Mouse (Mus musculus) liver, embryonic 13.5 days (tissue): ENCODE results near the gene Minar1. TPM values are rescaled to one million over a fixed set of nuclear protein-coding genes. Genes with fewer than 3 reads are reported as not detected.
A peak's percentile ranks its signal among the peaks of the same experiment; 100 is the strongest.

Experiments used
- ATAC-seq: fragments of 200-750 bp; cut with Nextera tagmentation; 2 replicates; pipeline ENCODE4 v1.8.0; 2017; ENCODE audit warnings: low read depth, mild to moderate bottlenecking, moderate number of reproducible peaks, moderate library complexity
- DNase-seq: peaks from one replicate; pipeline ENCODE4 v3.0.0; 2022
- H3K27ac ChIP-seq: fragments of 300-500 bp; sonication (generic); 2 replicates; pipeline ENCODE4 v1.5.1; 2015; ENCODE audit warnings: moderate library complexity, mild to moderate bottlenecking, inconsistent platforms
- H3K27me3 ChIP-seq: fragments of 300-500 bp; sonication (generic); 2 replicates; pipeline ENCODE4 v1.6.1; 2015; ENCODE audit warnings: mild to moderate bottlenecking, inconsistent platforms
- H3K36me3 ChIP-seq: fragments of 300-500 bp; sonication (generic); 2 replicates; pipeline ENCODE4 v1.6.1; 2015; ENCODE audit warnings: mild to moderate bottlenecking, inconsistent platforms
- H3K4me1 ChIP-seq: fragments of 300-500 bp; sonication (generic); replicated peaks from 2 replicates; pipeline ENCODE4 v1.6.1; 2015; ENCODE audit warnings: inconsistent platforms
- H3K4me2 ChIP-seq: fragments of 300-500 bp; sonication (generic); 2 replicates; pipeline ENCODE4 v1.6.1; 2015; ENCODE audit warnings: inconsistent platforms, mild to moderate bottlenecking, moderate library complexity
- H3K4me3 ChIP-seq: fragments of 300-500 bp; sonication (generic); replicated peaks from 2 replicates; pipeline ENCODE4 v1.5.1; 2015; ENCODE audit warnings: mild to moderate bottlenecking, inconsistent platforms
- H3K9ac ChIP-seq: fragments of 300-500 bp; sonication (generic); 2 replicates; pipeline ENCODE4 v1.6.1; 2015; ENCODE audit warnings: mild to moderate bottlenecking, inconsistent platforms
- H3K9me3 ChIP-seq: fragments of 300-500 bp; sonication (generic); replicated peaks from 2 replicates; pipeline ENCODE4 v1.6.1; 2016; ENCODE audit warnings: inconsistent platforms
- WGBS: fragments of 180-500 bp; shearing (Covaris S2); methylation state at CpG from one replicate; pipeline ENCODE4 v1.1.7; 2015; ENCODE audit not compliant: insufficient replicate concordance; 5-methylcytosine and 5-hydroxymethylcytosine counted together
- polyA plus RNA-seq: library from polyadenylated mRNA; unstranded; fragments of >200 nt; fragmentation: Nextera tagmentation; extraction: Ambion mirVana; gene quantifications from 2 replicates; pipeline ENCODE4 v1.2.1, GENCODE M21; 2015

Minar1 gene
- not detected in 2 replicates for polyA plus RNA-seq

GRCm38 (mm10) chr9:89623006-89623760 is at the start of gene Minar1:
TSS of gene Minar1 (minus strand) at chr9:89623125.
- 2% methylated on average over 27 of the region's 27 CpGs for WGBS
- Histone ChIP-seq H3K9me3 (no peaks in the 10 kb centered on the region), H3K4me2 (peak within 1 kb of the TSS; percentile 46), H3K36me3 (no peaks in the 10 kb centered on the region), H3K27ac (no peak within 1 kb of the TSS), H3K9ac (no peak within 1 kb of the TSS), H3K27me3 (peaks cover 32% of the 10 kb centered on the region), H3K4me3 (peak within 1 kb of the TSS; percentile 35), H3K4me1 (no peaks in the 10 kb centered on the region)
- no peak for DNase-seq
- no peak for ATAC-seq

- Histone ChIP-seq H3K9me3 (no peaks in the 10 kb centered on the region), H3K27me3 (no peaks in the 10 kb centered on the region), H3K4me3 (no peak overlapping the region), H3K36me3 (no peaks in the 10 kb centered on the region), H3K27ac (no peak overlapping the region), H3K4me2 (no peak overlapping the region), H3K9ac (no peak overlapping the region), H3K4me1 (no peaks in the 10 kb centered on the region)
- WGBS, result 52% methylated on average over 4 of the region's 4 CpGs
- no peak for ATAC-seq
- DNase-seq, result no peak
Observed at GRCm38 (mm10) chr9:89669878-89670277, 47.0 kb upstream of the Minar1 start.

- Histone ChIP-seq H3K36me3 (no peaks in the 10 kb centered on the region), H3K4me3 (no peak overlapping the region), H3K27me3 (no peaks in the 10 kb centered on the region), H3K9me3 (no peaks in the 10 kb centered on the region), H3K9ac (no peak overlapping the region), H3K27ac (no peak overlapping the region), H3K4me2 (no peak overlapping the region), H3K4me1 (no peaks in the 10 kb centered on the region)
- ATAC-seq, result no peak
- DNase-seq, result no peak
- WGBS, result 39% methylated on average over 4 of the region's 4 CpGs
Observed at GRCm38 (mm10) chr9:89667306-89667942, 44.5 kb upstream of the Minar1 start.

GRCm38 (mm10) chr9:89650913-89651312 is 28.0 kb upstream of the Minar1 start:
- no peak overlapping the region for H3K9ac ChIP-seq
- DNase-seq (no peak), ATAC-seq (no peak)
- H3K36me3 ChIP-seq, result no peaks in the 10 kb centered on the region
- no peak overlapping the region for H3K4me2 ChIP-seq
- H3K4me3 ChIP-seq, result no peak overlapping the region
- no peaks in the 10 kb centered on the region for H3K9me3 ChIP-seq
- WGBS, result 71% methylated on average over 6 of the region's 6 CpGs
- H3K27ac ChIP-seq, result no peak overlapping the region
- no peaks in the 10 kb centered on the region for H3K4me1 ChIP-seq
- no peaks in the 10 kb centered on the region for H3K27me3 ChIP-seq

GRCm38 (mm10) chr9:89637453-89637852 is 14.5 kb upstream of the Minar1 start:
- H3K4me2 ChIP-seq, result no peak overlapping the region
- WGBS, result 27% methylated on average over 3 of the region's 3 CpGs
- H3K27me3 ChIP-seq, result no peaks in the 10 kb centered on the region
- H3K9ac ChIP-seq, result no peak overlapping the region
- DNase-seq (no peak), ATAC-seq (no peak)
- H3K27ac ChIP-seq, result no peak overlapping the region
- no peaks in the 10 kb centered on the region for H3K9me3 ChIP-seq
- no peaks in the 10 kb centered on the region for H3K4me1 ChIP-seq
- H3K36me3 ChIP-seq, result no peaks in the 10 kb centered on the region
- no peak overlapping the region for H3K4me3 ChIP-seq

GRCm38 (mm10) chr9:89622296-89623005 is 474 bp downstream of the Minar1 start:
- Histone ChIP-seq H3K9ac (no peak overlapping the region), H3K27me3 (peaks cover 32% of the 10 kb centered on the region), H3K27ac (no peak overlapping the region), H3K4me1 (no peaks in the 10 kb centered on the region), H3K4me3 (peak overlapping the region; percentile 35), H3K4me2 (peak overlapping the region; percentile 46), H3K9me3 (no peaks in the 10 kb centered on the region), H3K36me3 (no peaks in the 10 kb centered on the region)
- ATAC-seq, result no peak
- DNase-seq, result no peak
- WGBS, result 2% methylated on average over 42 of the region's 42 CpGs

- Histone ChIP-seq H3K36me3 (no peaks in the 10 kb centered on the region), H3K9ac (no peak overlapping the region), H3K4me2 (no peak overlapping the region), H3K27me3 (peaks cover 32% of the 10 kb centered on the region), H3K4me1 (no peaks in the 10 kb centered on the region), H3K27ac (no peak overlapping the region), H3K4me3 (no peak overlapping the region), H3K9me3 (no peaks in the 10 kb centered on the region)
- 5% methylated on average over 11 of the region's 11 CpGs for WGBS
- ATAC-seq (no peak), DNase-seq (no peak)
Observed at GRCm38 (mm10) chr9:89621750-89622149, 1.2 kb downstream of the Minar1 start.

- no peak overlapping the region for H3K27ac ChIP-seq
- no peaks in the 10 kb centered on the region for H3K36me3 ChIP-seq
- ATAC-seq, result no peak
- peaks cover 32% of the 10 kb centered on the region for H3K27me3 ChIP-seq
- H3K9ac ChIP-seq, result no peak overlapping the region
- H3K4me1 ChIP-seq, result no peaks in the 10 kb centered on the region
- H3K4me2 ChIP-seq, result no peak overlapping the region
- WGBS, result 19% methylated on average over 6 of the region's 6 CpGs
- no peak for DNase-seq
- H3K9me3 ChIP-seq, result no peaks in the 10 kb centered on the region
- no peak overlapping the region for H3K4me3 ChIP-seq
Observed at GRCm38 (mm10) chr9:89620347-89620746, 2.6 kb downstream of the Minar1 start.

- no peak overlapping the region for H3K27ac ChIP-seq
- no peak overlapping the region for H3K4me2 ChIP-seq
- H3K9ac ChIP-seq, result no peak overlapping the region
- no peaks in the 10 kb centered on the region for H3K9me3 ChIP-seq
- H3K4me3 ChIP-seq, result no peak overlapping the region
- ATAC-seq, result no peak
- 60% methylated on average over 2 of the region's 2 CpGs for WGBS
- no peaks in the 10 kb centered on the region for H3K36me3 ChIP-seq
- H3K27me3 ChIP-seq, result peaks cover 12% of the 10 kb centered on the region
- DNase-seq, result no peak
- H3K4me1 ChIP-seq, result no peaks in the 10 kb centered on the region
Observed at GRCm38 (mm10) chr9:89616946-89617345, 6.0 kb downstream of the Minar1 start.

- Histone ChIP-seq H3K27me3 (no peaks in the 10 kb centered on the region), H3K27ac (no peak overlapping the region), H3K9ac (no peak overlapping the region), H3K9me3 (no peaks in the 10 kb centered on the region), H3K36me3 (no peaks in the 10 kb centered on the region), H3K4me1 (no peaks in the 10 kb centered on the region), H3K4me3 (no peak overlapping the region), H3K4me2 (no peak overlapping the region)
- ATAC-seq (no peak), DNase-seq (no peak)
- WGBS, result 42% methylated on average over 4 of the region's 4 CpGs
Observed at GRCm38 (mm10) chr9:89610592-89610991, 12.3 kb downstream of the Minar1 start.

- no peaks in the 10 kb centered on the region for H3K4me1 ChIP-seq
- H3K36me3 ChIP-seq, result no peaks in the 10 kb centered on the region
- H3K9me3 ChIP-seq, result peaks cover 6% of the 10 kb centered on the region; the same call in 1 of the 2 replicates
- H3K27me3 ChIP-seq, result no peaks in the 10 kb centered on the region
- ATAC-seq (no peak), DNase-seq (no peak)
- no peak overlapping the region for H3K4me2 ChIP-seq
- no peak overlapping the region for H3K9ac ChIP-seq
- 62% methylated on average over 7 of the region's 7 CpGs for WGBS
- no peak overlapping the region for H3K27ac ChIP-seq
- no peak overlapping the region for H3K4me3 ChIP-seq
Observed at GRCm38 (mm10) chr9:89607321-89607720, 15.6 kb downstream of the Minar1 start.
